Mouse (Mus musculus): Measurements from ENCODE around the gene Tnfrsf1b.

GRCm38 (mm10) chr4:145233487-145234228, 13.0 kb downstream of the Tnfrsf1b start:
- TF ChIP-seq POLR2A (IDR thresholded peaks at IDR 0.05; ENCODE audit: low read depth, low read length) (no peak), NELFE (IDR thresholded peaks at IDR 0.05; ENCODE audit: low read depth, low read length) (0 out of 2 replicates have a peak, but pooled peaks have one; percentile 11)
